Mouse (Mus musculus) liver, adult 2 months (tissue): Measurements from ENCODE around the gene Noct. TPM values are rescaled to one million over a fixed set of nuclear protein-coding genes. Genes with fewer than 3 reads are reported as not detected.
"Not testable (repeated sequence)": the region's sequence is repeated elsewhere in the genome, so short reads cannot be mapped to it uniquely, and the experiment has no call there.

Experiments
- DNase-seq: peaks from one replicate; pipeline ENCODE4 v3.0.0-alpha.2; 2011; ENCODE audit warnings: low read depth, low spot score; ENCODE audit errors: extremely low read depth
- H3K27ac ChIP-seq: fragments of 200-500 bp; replicated peaks from 2 replicates; pipeline ENCODE4 v1.5.1; 2012; ENCODE audit warnings: low read depth, mild to moderate bottlenecking, control low read depth, inconsistent platforms, low read length; ENCODE audit not compliant: insufficient read depth
- H3K27me3 ChIP-seq: fragments of 200-500 bp; 2 replicates; pipeline ENCODE4 v1.6.1; 2012; ENCODE audit warnings: mild to moderate bottlenecking, moderate library complexity, low read length, inconsistent platforms; ENCODE audit not compliant: control insufficient read depth, insufficient read depth
- H3K36me3 ChIP-seq: fragments of 200-500 bp; 2 replicates; pipeline ENCODE4 v1.6.1; 2012; ENCODE audit warnings: low read length, inconsistent platforms; ENCODE audit not compliant: control insufficient read depth, insufficient read depth
- H3K4me1 ChIP-seq: fragments of 200-500 bp; 2 replicates; pipeline ENCODE4 v1.6.1; 2011; ENCODE audit warnings: low read length; ENCODE audit not compliant: control insufficient read depth, insufficient read depth
- H3K4me3 ChIP-seq: fragments of 200-500 bp; 2 replicates; pipeline ENCODE4 v1.5.1; 2011; ENCODE audit warnings: low read depth, mild to moderate bottlenecking, control low read depth, low read length, moderate library complexity; ENCODE audit not compliant: insufficient read depth
- H3K79me2 ChIP-seq: fragments of 200-500 bp; 2 replicates; pipeline ENCODE4 v1.6.1; 2012; ENCODE audit warnings: inconsistent platforms, mild to moderate bottlenecking, low read length, moderate library complexity; ENCODE audit not compliant: control insufficient read depth, insufficient read depth
- H3K9ac ChIP-seq: fragments of 200-500 bp; 2 replicates; pipeline ENCODE4 v1.6.1; 2012; ENCODE audit warnings: low read depth, mild to moderate bottlenecking, control low read depth, inconsistent platforms, low read length
- CTCF ChIP-seq: fragments of 200-500 bp; IDR thresholded peaks from 2 replicates; pipeline ENCODE4 v1.5.1; 2011; ENCODE audit warnings: low read depth, low read length, control low read depth
- POLR2A ChIP-seq: fragments of 200-500 bp; IDR thresholded peaks from 2 replicates; pipeline ENCODE4 v1.6.1; 2011; ENCODE audit warnings: low read length, control low read depth; ENCODE audit not compliant: insufficient read depth; ENCODE audit errors: extremely low read depth
- WGBS: fragments of 180-500 bp; shearing (Covaris S2); methylation state at CpG from one replicate; pipeline ENCODE4 v1.1.7; 2018; 5-methylcytosine and 5-hydroxymethylcytosine counted together
- polyA plus RNA-seq: library from polyadenylated mRNA; depleted of rRNA; stranded (reverse); fragments of >200 nt; gene quantifications from 2 replicates; pipeline ENCODE4 v1.2.3, GENCODE M21; 2012
- total RNA-seq: library from RNA; depleted of rRNA; stranded (reverse); fragments of >200 nt; gene quantifications from 2 replicates; pipeline ENCODE4 v1.2.3, GENCODE M21; 2014

Noct gene
- total and polyA plus RNA-seq, 2 experiments, result 9.8 to 12.0 TPM

GRCm38 (mm10) chr3:51209503-51210314 lies 14.5 kb upstream of the Noct start:
- Histone ChIP-seq H3K9ac (no peak overlapping the region), H3K36me3 (no peaks in the 10 kb centered on the region), H3K4me3 (no peak overlapping the region), H3K79me2 (no peaks in the 10 kb centered on the region), H3K27me3 (no peaks in the 10 kb centered on the region), H3K4me1 (no peaks in the 10 kb centered on the region), H3K27ac (peak overlapping the region; percentile 37; the same call in 1 of the 2 replicates)
- no peak for TF ChIP-seq POLR2A
- TF ChIP-seq CTCF, result no peak
- DNase-seq, result peak; percentile 39
- 66% methylated on average over 7 of the region's 7 CpGs for WGBS

- no peak for TF ChIP-seq POLR2A
- TF ChIP-seq CTCF, result no peak
- Histone ChIP-seq H3K36me3 (no peaks in the 10 kb centered on the region), H3K79me2 (no peaks in the 10 kb centered on the region), H3K27ac (no peak overlapping the region), H3K4me3 (no peak overlapping the region), H3K4me1 (no peaks in the 10 kb centered on the region), H3K27me3 (no peaks in the 10 kb centered on the region), H3K9ac (no peak overlapping the region)
- DNase-seq, result no peak
- WGBS, result 98% methylated on average over 3 of the region's 3 CpGs
These were observed 13.8 kb upstream of the Noct start for GRCm38 (mm10) chr3:51210485-51210884.

- Histone ChIP-seq H3K79me2 (no peaks in the 10 kb centered on the region), H3K36me3 (no peaks in the 10 kb centered on the region), H3K27ac (no peak overlapping the region), H3K4me3 (no peak overlapping the region), H3K9ac (no peak overlapping the region), H3K27me3 (no peaks in the 10 kb centered on the region), H3K4me1 (no peaks in the 10 kb centered on the region)
- no peak for DNase-seq
- WGBS, result 97% methylated on average over 3 of the region's 3 CpGs
- TF ChIP-seq POLR2A, result no peak
- TF ChIP-seq CTCF, result no peak
These were observed 11.1 kb upstream of the Noct start for GRCm38 (mm10) chr3:51213111-51213510.

GRCm38 (mm10) chr3:51215681-51216080 lies 8.6 kb upstream of the Noct start:
- Histone ChIP-seq H3K27ac (no peak overlapping the region), H3K4me3 (no peak overlapping the region), H3K36me3 (no peaks in the 10 kb centered on the region), H3K9ac (no peak overlapping the region), H3K4me1 (no peaks in the 10 kb centered on the region), H3K79me2 (no peaks in the 10 kb centered on the region), H3K27me3 (no peaks in the 10 kb centered on the region)
- TF ChIP-seq POLR2A (no peak), CTCF (no peak)
- DNase-seq, result no peak
- WGBS, result 86% methylated on average over 6 of the region's 6 CpGs

- DNase-seq, H3K27ac ChIP-seq, H3K4me3 ChIP-seq, H3K9ac ChIP-seq, H3K27me3 ChIP-seq, H3K4me1 ChIP-seq, H3K36me3 ChIP-seq, H3K79me2 ChIP-seq: not testable (repeated sequence)
- WGBS, result 85% methylated on average over 7 of the region's 10 CpGs
These were observed 7.9 kb upstream of the Noct start for GRCm38 (mm10) chr3:51216351-51216750.

- 91% methylated on average over 6 of the region's 6 CpGs for WGBS
- not testable (repeated sequence) for H3K27me3 ChIP-seq, H3K4me3 ChIP-seq, H3K27ac ChIP-seq, H3K79me2 ChIP-seq, DNase-seq, H3K4me1 ChIP-seq, H3K36me3 ChIP-seq, H3K9ac ChIP-seq
These were observed 5.9 kb upstream of the Noct start for GRCm38 (mm10) chr3:51218385-51218784.
